Mouse (Mus musculus) heart, embryonic 16.5 days (tissue): Measurements from ENCODE around the gene Gm43738. TPM values are rescaled to one million over a fixed set of nuclear protein-coding genes. Genes with fewer than 3 reads are reported as not detected.
"Not testable (repeated sequence)": the region's sequence is repeated elsewhere in the genome, so short reads cannot be mapped to it uniquely, and the experiment has no call there.

Source experiments
- ATAC-seq: fragments of 200-750 bp; cut with Nextera tagmentation; replicated peaks from 2 replicates; pipeline ENCODE4 v1.8.0; 2017; ENCODE audit warnings: moderate number of reproducible peaks; ENCODE audit not compliant: insufficient read depth, low FRiP score; ENCODE audit errors: extremely low read depth
- H3K27ac ChIP-seq: fragments of 300-500 bp; sonication (generic); 2 replicates; pipeline ENCODE4 v1.5.1; 2014; ENCODE audit warnings: mild to moderate bottlenecking, low read length, control low read depth, moderate library complexity
- H3K27me3 ChIP-seq: fragments of 300-500 bp; sonication (generic); 2 replicates; pipeline ENCODE4 v1.6.1; 2014; ENCODE audit warnings: low read length, mixed read lengths; ENCODE audit not compliant: control insufficient read depth, insufficient read depth
- H3K36me3 ChIP-seq: fragments of 300-500 bp; sonication (generic); 2 replicates; pipeline ENCODE4 v1.6.1; 2014; ENCODE audit not compliant: control insufficient read depth, insufficient read depth
- H3K4me1 ChIP-seq: fragments of 300-500 bp; sonication (generic); 2 replicates; pipeline ENCODE4 v1.6.1; 2014; ENCODE audit warnings: low read length, mixed read lengths; ENCODE audit not compliant: control insufficient read depth, insufficient read depth
- H3K4me2 ChIP-seq: fragments of 300-500 bp; sonication (generic); 2 replicates; pipeline ENCODE4 v1.6.1; 2014; ENCODE audit warnings: low read depth, mild to moderate bottlenecking, control low read depth, low read length
- H3K4me3 ChIP-seq: fragments of 300-500 bp; sonication (generic); 2 replicates; pipeline ENCODE4 v1.5.1; 2014; ENCODE audit warnings: mild to moderate bottlenecking, control low read depth, low read length
- H3K9ac ChIP-seq: fragments of 300-500 bp; sonication (generic); 2 replicates; pipeline ENCODE4 v1.6.1; 2014; ENCODE audit warnings: low read length, control low read depth
- H3K9me3 ChIP-seq: fragments of 300-500 bp; sonication (generic); replicated peaks from 2 replicates; pipeline ENCODE4 v1.6.1; 2016; ENCODE audit warnings: low read length; ENCODE audit not compliant: control insufficient read depth
- WGBS: fragments of 180-500 bp; shearing (Covaris S2); extraction: QIAGEN DNeasy Blood & Tissue Kit; methylation state at CpG from one replicate; pipeline ENCODE4 v1.1.7; 2014; 5-methylcytosine and 5-hydroxymethylcytosine counted together
- polyA plus RNA-seq: library from polyadenylated mRNA; unstranded; fragments of >200 nt; fragmentation: Nextera tagmentation; extraction: Ambion mirVana; gene quantifications from 2 replicates; pipeline ENCODE4 v1.2.1, GENCODE M21; 2015

Gm43738 gene
- polyA plus RNA-seq, 1 experiment from 2014 or later: not detected

DNA sequence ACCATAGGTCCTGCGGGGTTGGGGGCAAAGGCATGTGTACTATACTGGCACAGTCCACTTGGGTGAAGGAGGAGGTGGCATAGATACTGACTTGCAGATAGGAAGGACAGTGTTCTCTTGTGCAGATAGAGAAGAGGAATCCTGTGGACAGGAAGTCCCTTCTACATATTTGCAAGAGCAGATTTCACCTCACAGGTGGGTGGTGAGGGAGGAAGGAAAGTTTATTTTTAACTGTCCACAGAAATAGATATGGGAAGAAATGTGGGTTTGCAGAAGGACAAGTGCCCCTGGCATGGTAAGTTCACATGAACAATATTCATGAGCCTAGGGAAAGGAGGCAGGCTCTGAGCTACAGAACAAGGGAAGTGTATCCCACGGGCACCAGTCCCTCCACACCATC lies 16.8 kb downstream of the Gm43738 start:
- Histone ChIP-seq H3K27ac (no peak overlapping the region), H3K36me3 (peaks cover 8% of the 10 kb centered on the region), H3K4me1 (peaks cover 8% of the 10 kb centered on the region; the same call in 1 of the 2 replicates), H3K9ac (no peak overlapping the region), H3K9me3 (no peaks in the 10 kb centered on the region), H3K4me3 (no peak overlapping the region), H3K27me3 (peaks cover 2% of the 10 kb centered on the region; the same call in 1 of the 2 replicates), H3K4me2 (no peak overlapping the region)
- no peak for ATAC-seq
- 65% methylated on average over 2 of the region's 2 CpGs for WGBS

DNA sequence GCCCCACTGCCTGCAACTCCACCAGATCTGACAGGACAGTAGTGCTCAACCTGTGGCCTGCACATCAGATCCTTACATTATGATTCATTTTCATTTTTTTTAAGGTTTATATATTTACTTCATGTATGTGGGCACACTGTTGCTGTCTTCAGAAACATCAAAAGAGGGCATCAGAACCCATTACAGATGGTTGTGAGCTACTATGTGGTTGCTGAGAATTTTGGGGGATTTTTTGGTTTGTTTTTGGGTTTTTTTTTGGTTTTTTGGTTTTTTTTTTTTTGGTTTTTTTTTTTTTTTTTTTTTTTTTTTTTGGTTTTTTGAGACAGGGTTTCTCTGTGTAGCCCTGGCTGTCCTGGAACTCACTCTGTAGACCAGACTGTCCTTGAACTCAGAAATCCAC lies 18.6 kb downstream of the Gm43738 start:
- not testable (repeated sequence) for H3K9ac ChIP-seq, H3K9me3 ChIP-seq, H3K4me2 ChIP-seq, H3K27me3 ChIP-seq, H3K27ac ChIP-seq, H3K4me3 ChIP-seq, ATAC-seq, H3K4me1 ChIP-seq
- peaks cover 17% of the 10 kb centered on the region for H3K36me3 ChIP-seq

DNA sequence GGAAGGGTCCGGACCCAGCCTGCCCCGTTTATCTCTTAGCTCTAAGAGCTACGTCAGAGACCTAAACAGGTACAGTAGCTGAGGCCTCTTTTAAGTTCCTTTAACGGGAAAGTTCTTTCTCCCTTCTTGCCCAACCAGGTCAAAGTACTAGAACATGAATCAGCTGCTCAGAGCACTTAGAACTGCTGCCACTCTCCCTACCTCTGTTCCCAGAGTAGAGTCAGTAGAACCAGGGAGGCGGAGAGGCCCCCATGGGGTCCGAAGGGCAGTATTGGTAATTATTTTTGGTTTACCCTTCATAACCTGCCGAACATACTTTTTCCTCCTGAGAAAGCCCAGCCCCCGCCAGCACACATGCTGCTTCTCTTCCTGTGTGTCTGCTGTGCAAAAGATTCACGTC lies 23.5 kb downstream of the Gm43738 start:
- ATAC-seq: no peak
- Histone ChIP-seq H3K9me3 (no peaks in the 10 kb centered on the region), H3K4me1 (no peaks in the 10 kb centered on the region), H3K4me3 (no peak overlapping the region), H3K4me2 (no peak overlapping the region), H3K9ac (no peak overlapping the region), H3K27me3 (no peaks in the 10 kb centered on the region), H3K36me3 (peaks cover 50% of the 10 kb centered on the region), H3K27ac (no peak overlapping the region)
- WGBS: 92% methylated on average over 9 of the region's 9 CpGs

DNA sequence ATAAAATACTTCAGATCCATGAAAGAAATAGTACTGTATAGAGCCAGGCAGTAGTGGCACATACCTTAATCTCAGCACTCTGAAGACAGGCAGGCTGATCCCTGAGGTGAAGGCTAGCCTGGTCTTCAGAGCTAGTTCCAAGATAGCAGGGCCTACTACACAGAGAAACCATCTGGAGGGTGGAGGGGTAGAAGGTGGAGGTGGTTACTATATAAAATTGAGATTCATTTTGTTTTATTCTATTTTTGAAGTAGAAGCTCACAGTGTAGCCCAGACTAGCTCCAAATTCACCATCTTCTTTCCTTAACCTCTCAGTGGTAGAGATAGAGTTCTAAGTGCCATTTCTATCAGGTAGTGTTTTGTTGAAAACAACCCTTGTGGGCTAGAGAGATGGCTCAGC lies 33.6 kb downstream of the Gm43738 start:
- H3K9me3 ChIP-seq: no peaks in the 10 kb centered on the region
- no peak overlapping the region for H3K4me3 ChIP-seq
- H3K4me2 ChIP-seq: no peak overlapping the region
- no peaks in the 10 kb centered on the region for H3K27me3 ChIP-seq
- peaks cover 81% of the 10 kb centered on the region for H3K36me3 ChIP-seq
- ATAC-seq: no peak
- H3K9ac ChIP-seq: no peak overlapping the region
- no peak overlapping the region for H3K27ac ChIP-seq
- no peaks in the 10 kb centered on the region for H3K4me1 ChIP-seq

DNA sequence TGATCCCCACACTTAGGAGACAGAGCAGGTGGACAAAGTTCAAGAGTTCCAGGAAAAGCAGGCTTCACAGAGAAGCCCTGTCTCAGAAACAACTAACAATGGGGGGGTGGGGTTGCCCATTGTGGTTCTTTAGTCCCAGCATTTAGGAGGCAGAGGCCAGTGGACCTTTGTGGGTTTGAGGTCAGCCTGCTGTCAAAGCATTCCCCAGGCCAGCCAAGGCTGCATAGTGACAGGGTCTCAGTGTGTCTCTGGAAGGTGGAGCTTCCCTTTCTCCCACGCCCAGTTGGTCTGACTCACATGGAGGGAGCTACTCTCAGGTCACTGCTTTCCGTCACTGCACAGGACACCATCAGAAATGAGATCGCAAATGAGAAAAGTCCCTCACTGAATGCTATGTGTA lies 39.2 kb downstream of the Gm43738 start:
- H3K27me3 ChIP-seq: no peaks in the 10 kb centered on the region
- no peak overlapping the region for H3K9ac ChIP-seq
- H3K4me2 ChIP-seq: no peak overlapping the region
- 77% methylated on average over 3 of the region's 3 CpGs for WGBS
- no peaks in the 10 kb centered on the region for H3K9me3 ChIP-seq
- peaks cover 64% of the 10 kb centered on the region for H3K36me3 ChIP-seq
- no peak overlapping the region for H3K27ac ChIP-seq
- ATAC-seq: no peak
- H3K4me3 ChIP-seq: no peak overlapping the region
- no peaks in the 10 kb centered on the region for H3K4me1 ChIP-seq

DNA sequence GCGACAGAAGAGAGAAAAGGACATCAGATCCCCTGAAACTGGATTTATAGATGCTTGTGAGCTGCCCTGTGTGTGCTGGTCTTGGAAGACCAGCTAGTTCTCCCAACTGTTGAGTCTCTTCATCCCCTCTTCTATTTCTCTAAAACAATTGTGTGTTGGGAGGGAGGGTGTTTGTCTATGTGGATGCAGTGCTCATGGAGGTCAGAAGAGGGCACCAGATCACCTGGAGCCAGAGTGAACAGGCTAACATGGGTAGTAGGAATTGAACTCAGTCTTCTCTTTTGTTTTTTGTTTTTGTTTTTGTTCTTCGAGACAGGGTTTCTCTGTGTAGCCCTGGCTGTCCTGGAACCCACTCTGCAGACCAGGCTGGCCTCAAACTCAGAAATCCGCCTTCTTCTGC lies 42.1 kb downstream of the Gm43738 start:
- no peak overlapping the region for H3K27ac ChIP-seq
- no peak for ATAC-seq
- H3K4me1 ChIP-seq: no peaks in the 10 kb centered on the region
- 95% methylated on average over 3 of the region's 3 CpGs for WGBS
- H3K27me3 ChIP-seq: no peaks in the 10 kb centered on the region
- H3K4me3 ChIP-seq: no peak overlapping the region
- no peak overlapping the region for H3K4me2 ChIP-seq
- H3K9ac ChIP-seq: no peak overlapping the region
- H3K9me3 ChIP-seq: no peaks in the 10 kb centered on the region
- H3K36me3 ChIP-seq: peaks cover 61% of the 10 kb centered on the region

DNA sequence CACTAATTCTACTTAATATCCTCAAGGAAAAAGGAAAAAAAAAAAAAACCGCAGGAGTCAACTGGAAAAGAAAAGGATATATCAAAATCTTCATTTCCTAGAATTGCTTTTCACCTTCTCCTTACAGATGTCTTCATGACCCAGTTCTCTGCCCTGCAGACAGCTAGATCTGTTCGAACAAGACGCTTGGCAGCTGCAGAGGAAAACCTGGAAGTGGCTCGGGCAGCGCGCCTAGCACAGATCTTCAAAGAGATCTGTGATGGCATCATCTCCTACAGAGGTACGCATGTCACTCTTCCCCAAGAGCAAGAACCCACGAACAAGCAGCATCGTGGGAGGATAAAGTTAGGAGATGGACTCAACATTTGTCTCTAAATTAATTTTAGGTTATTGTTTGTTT lies 42.5 kb downstream of the Gm43738 start:
- 91% methylated on average over 9 of the region's 9 CpGs for WGBS
- H3K4me2 ChIP-seq: no peak overlapping the region
- no peak overlapping the region for H3K9ac ChIP-seq
- H3K4me3 ChIP-seq: no peak overlapping the region
- H3K4me1 ChIP-seq: peaks cover 2% of the 10 kb centered on the region; the same call in 1 of the 2 replicates
- H3K27ac ChIP-seq: no peak overlapping the region
- no peaks in the 10 kb centered on the region for H3K27me3 ChIP-seq
- no peaks in the 10 kb centered on the region for H3K9me3 ChIP-seq
- H3K36me3 ChIP-seq: peaks cover 57% of the 10 kb centered on the region
- ATAC-seq: no peak

DNA sequence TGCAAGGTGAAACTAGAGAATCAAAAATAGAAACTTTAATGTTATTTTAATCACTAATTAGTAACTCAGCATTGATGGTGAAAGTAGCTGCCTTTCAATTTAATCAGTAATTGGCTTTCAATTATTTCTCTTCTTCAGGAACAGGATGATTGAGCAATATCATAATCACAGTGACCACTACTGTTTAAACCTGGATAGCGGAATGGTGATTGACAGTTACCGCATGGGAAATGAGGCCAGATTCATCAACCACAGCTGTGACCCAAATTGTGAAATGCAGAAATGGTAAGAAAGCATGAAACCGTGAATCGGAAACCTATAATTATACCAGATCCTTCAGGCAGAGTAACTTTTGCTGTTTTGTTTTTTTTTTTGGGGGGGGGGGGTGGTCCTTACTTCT lies 57.5 kb downstream of the Gm43738 start:
- Histone ChIP-seq H3K27me3 (no peaks in the 10 kb centered on the region), H3K9me3 (no peaks in the 10 kb centered on the region), H3K36me3 (peaks cover 39% of the 10 kb centered on the region), H3K4me2 (no peak overlapping the region), H3K4me3 (no peak overlapping the region), H3K9ac (no peak overlapping the region), H3K4me1 (no peaks in the 10 kb centered on the region), H3K27ac (no peak overlapping the region)
- WGBS: 95% methylated on average over 4 of the region's 4 CpGs
- ATAC-seq: no peak
